Mouse (Mus musculus): ENCODE measurements around the gene Atp8b3.

DNA sequence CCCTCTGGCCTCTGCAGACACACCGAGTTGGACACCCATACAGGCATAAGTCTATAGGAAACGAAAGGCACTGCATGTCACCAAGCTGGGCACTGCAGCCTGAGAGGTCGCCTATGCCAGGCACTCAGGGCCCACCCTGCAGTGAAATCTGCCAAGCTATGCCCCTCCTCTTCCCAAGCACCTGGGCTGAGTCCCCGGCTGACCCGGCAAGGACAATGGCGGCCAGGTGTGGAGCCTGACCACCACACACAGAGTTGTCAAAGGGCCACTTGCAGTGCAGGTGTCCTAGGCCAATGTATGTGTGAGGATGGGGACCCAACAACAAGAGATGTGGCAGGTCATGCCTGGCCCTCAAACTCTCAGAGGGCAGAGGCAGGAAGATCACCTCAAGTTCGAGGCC, 20.5 kb upstream of the Atp8b3 start:
- TF ChIP-seq CTCF (IDR thresholded peaks at IDR 0.05; ENCODE audit: low read depth, low read length), result no peak
- TF ChIP-seq POLR2A (IDR thresholded peaks at IDR 0.05; ENCODE audit: extremely low read depth, insufficient read depth, low read length), result no peak

All from liver, adult 2 months (tissue).